Mouse (Mus musculus) B cell, adult 2 months (primary cell): ENCODE measurements around the gene Aif1.
A peak's percentile ranks its signal among the peaks of the same experiment; 100 is the strongest.

Source experiments
- DNase-seq, 2 experiments: peaks; one replicate each; pipeline ENCODE4 v3.0.0; 2022

Aif1 gene

DNA sequence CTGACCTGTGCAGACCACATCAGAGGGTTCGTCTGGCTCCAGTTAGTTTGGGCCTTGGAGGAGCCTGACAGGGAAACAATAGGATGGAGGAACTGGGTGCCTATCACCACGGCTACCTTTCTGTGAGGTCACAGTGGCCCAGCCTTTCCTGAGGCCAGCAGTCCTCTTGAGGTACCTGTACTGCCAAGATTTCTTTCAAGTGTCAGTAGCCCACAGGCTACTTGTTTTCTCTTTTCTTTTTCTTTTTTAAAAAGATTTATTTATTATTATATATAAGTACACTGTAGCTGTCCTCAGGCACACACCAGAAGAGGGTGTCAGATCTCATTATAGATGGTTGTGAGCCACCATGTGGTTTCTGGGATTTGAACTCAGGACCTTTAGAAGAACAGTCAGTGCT is at the start of gene Aif1:
Aif1 (minus strand) TSS at position 101 of the 400 bp plus-strand sequence.
- no peak for DNase-seq

DNA sequence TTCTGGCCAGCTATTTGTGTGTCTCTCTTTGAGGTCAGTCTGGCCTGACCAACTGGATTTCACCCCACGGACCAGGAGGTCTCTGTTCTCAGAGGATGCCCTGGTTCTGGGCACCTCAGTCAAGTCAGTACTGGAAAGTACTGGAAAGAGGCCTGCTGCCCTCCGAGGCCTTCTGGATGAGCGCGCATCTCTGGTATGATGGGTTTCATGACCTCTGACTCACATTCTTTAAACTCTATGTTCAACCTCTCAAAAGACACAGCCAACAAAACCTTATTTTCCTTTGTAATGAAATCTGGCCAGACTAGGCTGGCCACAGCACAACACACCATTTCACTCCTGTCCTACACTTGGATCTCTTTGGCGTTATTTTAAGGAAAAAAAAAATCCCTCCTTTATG is 49.6 kb upstream of the Aif1 start:
- DNase-seq = no peak

DNA sequence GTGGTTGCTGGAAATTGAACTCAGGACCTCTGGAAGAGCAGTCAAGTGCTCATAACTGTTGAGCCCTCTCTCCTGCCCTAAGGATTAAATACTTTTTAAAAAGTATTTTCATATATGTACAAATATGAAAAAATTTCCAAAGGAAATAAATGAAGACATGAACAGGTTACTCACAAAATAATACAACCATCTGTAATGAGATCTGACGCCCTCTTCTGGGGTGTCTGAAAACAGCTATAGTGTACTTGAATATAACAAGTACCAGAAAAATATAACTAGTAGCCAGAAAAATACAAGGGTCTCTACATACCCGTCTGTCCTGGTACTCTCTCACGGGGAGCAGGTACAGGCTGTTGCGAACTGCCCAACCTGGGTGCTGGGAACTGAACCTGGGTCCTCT is 48.8 kb upstream of the Aif1 start:
- peak; percentile 47 to 53 for DNase-seq

DNA sequence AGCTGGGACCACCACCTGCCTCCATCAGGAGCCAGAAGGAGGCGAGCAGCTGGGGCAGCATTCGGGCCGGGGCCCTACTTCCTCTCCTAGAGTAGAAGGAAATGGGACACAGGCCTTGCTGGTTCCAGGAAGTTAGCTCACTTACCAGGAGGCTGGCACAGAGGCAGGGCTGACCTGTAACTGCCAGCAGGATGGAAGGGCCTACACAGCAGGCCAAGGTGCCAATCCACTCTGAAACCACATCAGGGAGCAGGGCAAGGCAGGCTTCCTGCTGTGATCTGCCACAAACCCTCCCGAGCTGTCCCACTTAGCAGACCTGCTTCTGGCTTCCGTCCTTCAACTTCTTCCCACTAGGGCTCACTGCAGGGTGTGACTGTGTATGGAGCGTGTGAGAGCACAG is 46.4 kb upstream of the Aif1 start:
- DNase-seq = no peak

- no peak for DNase-seq
Observed at GRCm38 (mm10) chr17:35220156-35220952, 44.5 kb upstream of the Aif1 start, which contains the start of gene Gm16181. Gene Gm16181 (plus strand): TSS chr17:35220834.

GRCm38 (mm10) chr17:35219601-35220041 is 43.8 kb upstream of the Aif1 start:
- DNase-seq = peak; percentile 73 to 75

DNA sequence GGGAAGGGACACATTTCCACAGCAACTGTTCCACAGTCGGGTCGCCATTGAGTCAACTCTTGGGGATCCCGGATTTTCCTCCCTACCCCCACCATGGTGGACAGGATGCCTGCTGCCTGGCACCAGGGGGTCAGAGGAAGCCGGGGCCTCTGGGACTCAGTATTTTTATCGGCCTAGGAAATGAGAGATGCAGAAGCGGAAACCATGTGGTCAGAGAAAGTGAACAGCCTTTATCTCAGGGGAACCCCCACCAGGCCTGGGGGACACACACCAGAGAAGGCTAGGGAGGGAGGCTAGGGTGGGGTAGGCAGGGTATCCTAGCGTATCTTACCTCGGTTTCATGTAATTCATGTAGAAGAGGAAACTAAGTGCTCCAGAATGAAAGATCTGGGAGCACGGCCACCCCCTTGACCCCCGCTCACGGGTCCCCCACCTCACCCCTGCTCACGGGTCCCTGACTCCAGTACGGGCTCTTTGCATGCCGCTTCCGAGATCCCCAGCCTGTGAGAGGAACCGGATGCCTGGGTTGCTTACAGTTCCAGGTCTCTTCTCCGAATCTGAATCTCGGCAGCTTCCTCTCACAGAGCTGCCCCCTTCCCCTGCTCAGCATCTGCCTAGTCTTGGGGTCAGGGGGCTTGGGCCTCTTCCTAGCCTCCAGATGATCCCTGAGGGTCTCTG is 42.8 kb upstream of the Aif1 start:
- peak; percentile 84 to 87 for DNase-seq

DNA sequence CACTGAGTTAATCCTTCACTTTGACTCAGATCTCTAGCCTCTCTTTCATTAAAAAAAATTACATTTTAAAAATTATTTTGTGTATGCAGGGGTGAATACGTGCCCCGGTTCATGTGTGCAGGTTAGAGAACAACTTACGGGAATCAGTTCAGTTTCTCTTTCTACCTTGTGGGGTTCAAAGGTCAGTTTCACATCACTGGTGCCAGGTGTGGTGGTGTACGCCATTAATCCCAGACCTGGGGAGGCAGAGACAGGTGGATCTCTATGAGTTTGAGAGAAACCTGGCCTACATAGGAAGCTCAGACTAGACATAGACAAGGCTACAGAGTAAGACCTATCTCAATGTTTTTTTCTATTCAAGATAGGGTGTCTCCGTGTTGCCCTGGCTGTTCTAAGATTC is 37.2 kb upstream of the Aif1 start:
- no peak for DNase-seq

DNA sequence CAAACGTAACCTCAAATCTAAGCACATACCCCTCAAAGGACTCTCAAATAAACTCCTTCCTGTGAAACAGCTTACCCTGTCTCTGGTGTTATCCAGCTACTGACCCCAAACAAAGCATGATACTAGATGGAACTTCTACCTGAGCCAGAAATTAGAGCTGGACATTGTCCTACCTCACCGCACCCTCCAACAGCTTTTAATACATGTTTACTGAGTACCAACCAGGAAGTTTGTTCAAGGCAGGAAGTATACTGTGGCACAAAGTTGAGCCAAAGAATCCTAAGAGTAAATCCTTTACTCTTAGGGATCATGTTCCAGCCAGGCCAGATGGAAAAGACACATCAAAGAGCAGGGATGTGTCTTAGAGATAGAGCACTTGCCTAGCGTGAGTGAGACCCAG is 34.7 kb upstream of the Aif1 start:
- no peak for DNase-seq

DNA sequence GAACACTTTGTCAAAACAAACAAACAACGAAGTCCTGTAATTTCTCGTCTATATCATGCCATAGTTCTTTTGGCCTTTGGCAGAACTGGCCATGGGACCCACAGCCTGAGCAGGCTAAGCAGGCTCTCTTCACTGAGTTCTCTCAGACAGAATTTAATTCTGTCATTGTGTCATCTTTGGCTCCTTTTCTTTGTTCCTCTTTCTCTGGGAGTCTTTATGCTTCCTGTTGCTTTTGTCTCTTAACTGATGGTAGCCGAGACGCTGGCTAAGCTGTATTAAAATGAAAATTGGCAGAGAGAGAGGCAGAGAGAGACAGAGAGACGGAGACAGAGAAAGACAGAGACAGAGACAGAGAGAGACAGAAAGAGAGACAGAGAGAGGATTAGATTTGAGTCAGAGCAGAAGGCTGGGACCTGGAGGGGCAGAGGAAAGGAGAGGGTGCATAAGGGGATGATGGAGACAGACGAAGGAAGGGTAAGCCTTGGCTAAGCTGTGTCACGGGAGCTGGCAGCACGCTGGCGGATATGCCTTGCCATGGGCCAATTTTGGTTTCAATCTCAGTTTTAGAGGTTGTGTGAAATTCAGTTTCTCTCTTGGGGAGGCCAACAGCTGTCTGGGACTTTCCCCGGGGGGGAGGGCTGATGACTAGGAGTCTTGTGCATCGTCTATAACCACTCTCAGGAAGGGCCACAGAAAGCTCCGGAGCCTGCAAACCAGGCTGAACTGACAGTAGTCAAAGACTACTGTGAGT is 34.1 kb upstream of the Aif1 start:
- DNase-seq = peak; percentile 85 to 88

- DNase-seq = peak in 1 of 2 experiments; percentile 60
Observed at GRCm38 (mm10) chr17:35205380-35205769, 29.5 kb upstream of the Aif1 start.

- DNase-seq = peak; percentile 77
Observed at GRCm38 (mm10) chr17:35204494-35205379, 28.9 kb upstream of the Aif1 start, which contains the start of gene Lta. Gene Lta (minus strand): TSS chr17:35205351.

GRCm38 (mm10) chr17:35202442-35202841 is 26.6 kb upstream of the Aif1 start:
- DNase-seq = no peak

- DNase-seq = peak; percentile 60 to 61
Observed at GRCm38 (mm10) chr17:35201787-35202186, 25.9 kb upstream of the Aif1 start, which contains the start of gene Tnf. Gene Tnf (minus strand): TSS chr17:35202007.

DNA sequence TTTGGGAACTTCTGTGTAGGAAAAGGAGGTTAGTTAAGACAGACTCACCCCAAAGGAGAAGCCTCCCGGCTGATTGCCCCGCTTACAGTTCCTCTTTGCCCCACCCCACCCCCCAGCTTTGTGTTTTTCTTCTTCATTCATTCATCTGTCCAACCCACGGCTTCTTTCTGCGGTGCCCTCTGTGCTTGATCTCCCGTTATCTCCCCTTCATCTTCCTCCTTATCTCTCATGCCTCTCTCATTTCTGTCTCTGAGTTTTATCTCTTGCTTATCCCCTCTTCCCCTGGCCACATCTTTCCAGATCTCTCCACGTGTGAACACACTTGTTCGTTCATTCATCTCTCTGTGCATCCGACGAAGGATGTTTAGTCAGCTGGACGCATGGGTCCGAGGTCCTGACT is 25.3 kb upstream of the Aif1 start:
- DNase-seq = peak; percentile 68 to 71

DNA sequence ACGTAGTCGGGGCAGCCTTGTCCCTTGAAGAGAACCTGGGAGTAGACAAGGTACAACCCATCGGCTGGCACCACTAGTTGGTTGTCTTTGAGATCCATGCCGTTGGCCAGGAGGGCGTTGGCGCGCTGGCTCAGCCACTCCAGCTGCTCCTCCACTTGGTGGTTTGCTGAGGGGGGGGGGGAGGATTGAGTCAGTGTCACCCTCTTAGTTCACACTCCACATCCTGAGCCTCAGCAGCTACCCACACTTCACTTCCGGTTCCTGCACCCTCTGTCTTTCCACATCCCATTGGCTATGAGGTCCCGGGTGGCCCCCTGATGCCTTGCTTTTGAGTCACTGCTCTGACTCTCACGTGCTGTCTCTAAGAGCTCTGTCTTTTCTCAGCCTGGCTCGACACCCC is 24.5 kb upstream of the Aif1 start:
- DNase-seq = peak; percentile 77 to 82

- no peak for DNase-seq
Observed at GRCm38 (mm10) chr17:35198946-35199345, 23.1 kb upstream of the Aif1 start.

DNA sequence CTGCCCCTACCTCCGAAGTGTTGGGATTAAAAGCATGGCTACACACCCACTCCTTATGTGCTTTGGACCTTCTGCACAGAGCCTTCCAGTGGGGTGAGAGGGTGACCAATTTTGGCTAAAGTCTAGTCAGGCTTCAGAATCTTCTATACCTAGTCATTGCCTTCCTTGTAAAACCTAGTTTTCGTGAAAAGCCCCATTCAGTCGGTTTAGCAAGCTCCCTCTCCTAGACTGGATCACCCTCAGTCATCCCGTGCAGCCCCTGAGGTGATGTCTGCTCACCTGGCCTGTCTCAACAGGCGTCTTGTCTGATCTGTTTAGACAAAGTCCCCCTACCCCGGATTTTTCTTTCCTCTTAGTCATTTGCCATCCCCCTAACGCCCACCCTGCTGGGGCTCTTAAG is 22.2 kb upstream of the Aif1 start:
- no peak for DNase-seq

DNA sequence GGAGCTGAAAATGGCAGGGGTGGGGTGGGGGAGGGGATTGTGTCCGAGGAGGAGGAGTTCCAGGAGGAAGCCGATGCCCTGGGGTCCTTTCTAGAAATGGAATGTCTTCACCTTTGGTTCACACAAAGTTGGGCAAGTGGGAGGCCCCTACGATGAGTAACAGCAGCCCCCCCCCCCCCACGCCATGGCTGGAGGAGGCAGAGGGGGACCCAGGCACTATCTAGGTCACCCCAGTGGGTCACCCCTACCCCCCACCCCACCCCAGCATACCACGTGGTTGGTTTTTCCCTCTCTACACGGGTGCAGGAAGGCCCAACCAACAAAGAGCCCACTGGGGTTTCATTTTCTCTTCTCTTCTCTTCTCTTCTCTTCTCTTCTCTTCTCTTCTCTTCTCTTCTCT is 21.3 kb upstream of the Aif1 start:
- DNase-seq = no peak

GRCm38 (mm10) chr17:35196321-35196641 is 20.4 kb upstream of the Aif1 start:
- peak; percentile 38 to 48 for DNase-seq

GRCm38 (mm10) chr17:35195631-35196320 is 19.9 kb upstream of the Aif1 start:
- DNase-seq = peak; percentile 95 to 96
